Mouse (Mus musculus) small intestine, adult 2 months (tissue): ENCODE results near the gene Tmem59.

Experiments
- CTCF ChIP-seq: fragments of 200-500 bp; IDR thresholded peaks from 2 replicates; pipeline ENCODE4 v1.5.1; 2012; ENCODE audit warnings: low read depth, mild to moderate bottlenecking, control low read depth, inconsistent platforms, low read length, moderate library complexity, mixed read lengths; ENCODE audit not compliant: insufficient replicate concordance, insufficient read length; ENCODE audit errors: extremely low read depth
- POLR2A ChIP-seq: fragments of 200-500 bp; IDR thresholded peaks from 2 replicates; pipeline ENCODE4 v1.6.1; 2012; ENCODE audit warnings: low read depth, mild to moderate bottlenecking, control low read depth, inconsistent platforms, low read length, moderate library complexity

- no peak for TF ChIP-seq CTCF
- TF ChIP-seq POLR2A: no peak
Observed at GRCm38 (mm10) chr4:107129373-107129772, 48.8 kb upstream of the Tmem59 start.
